Mouse (Mus musculus) testis, adult 2 months (tissue): ENCODE measurements around the gene Selenok.

ENCODE experiments used
- CTCF ChIP-seq: fragments of 200-500 bp; IDR thresholded peaks from 2 replicates; pipeline ENCODE4 v1.5.1; 2012; ENCODE audit warnings: low read depth, mild to moderate bottlenecking, inconsistent platforms, low read length, moderate library complexity; ENCODE audit not compliant: control insufficient read depth, insufficient read depth, insufficient replicate concordance
- POLR2A ChIP-seq: fragments of 200-500 bp; IDR thresholded peaks from 2 replicates; pipeline ENCODE4 v1.6.1; 2012; ENCODE audit warnings: low read depth, mild to moderate bottlenecking, inconsistent platforms, low read length, moderate library complexity; ENCODE audit not compliant: control insufficient read depth

GRCm38 (mm10) chr14:29939600-29940312 is 28.4 kb upstream of the Selenok start:
- TF ChIP-seq POLR2A = no peak
- 0 out of 2 replicates have a peak, but pooled peaks have one; percentile 3 for TF ChIP-seq CTCF
